Mouse (Mus musculus) hindbrain, embryonic 16.5 days (tissue): Measurements from ENCODE around the gene Slc39a1. TPM values are rescaled to one million over a fixed set of nuclear protein-coding genes. Genes with fewer than 3 reads are reported as not detected.

Source experiments
- ATAC-seq: fragments of 200-750 bp; cut with Nextera tagmentation; 2 replicates; pipeline ENCODE4 v1.8.0; 2017; ENCODE audit warnings: moderate TSS enrichment, moderate library complexity
- H3K27ac ChIP-seq: fragments of 300-500 bp; sonication (generic); 2 replicates; pipeline ENCODE4 v1.5.1; 2014; ENCODE audit warnings: low read depth, mild to moderate bottlenecking, control low read depth, low read length, moderate library complexity
- H3K27me3 ChIP-seq: fragments of 300-500 bp; sonication (generic); replicated peaks from 2 replicates; pipeline ENCODE4 v1.6.1; 2014; ENCODE audit warnings: low read length; ENCODE audit not compliant: control insufficient read depth, insufficient read depth
- H3K36me3 ChIP-seq: fragments of 300-500 bp; sonication (generic); 2 replicates; pipeline ENCODE4 v1.6.1; 2014; ENCODE audit warnings: mild to moderate bottlenecking, low read length, moderate library complexity, mixed read lengths; ENCODE audit not compliant: control insufficient read depth, insufficient read depth
- H3K4me1 ChIP-seq: fragments of 300-500 bp; sonication (generic); 2 replicates; pipeline ENCODE4 v1.6.1; 2014; ENCODE audit warnings: low read depth, low read length; ENCODE audit not compliant: control insufficient read depth, insufficient read depth
- H3K4me2 ChIP-seq: fragments of 300-500 bp; sonication (generic); 2 replicates; pipeline ENCODE4 v1.6.1; 2014; ENCODE audit warnings: mild to moderate bottlenecking, low read length, control low read depth, moderate library complexity
- H3K4me3 ChIP-seq: fragments of 300-500 bp; sonication (generic); 2 replicates; pipeline ENCODE4 v1.5.1; 2014; ENCODE audit warnings: mild to moderate bottlenecking, low read length, control low read depth, moderate library complexity
- H3K9ac ChIP-seq: fragments of 300-500 bp; sonication (generic); 2 replicates; pipeline ENCODE4 v1.6.1; 2014; ENCODE audit warnings: low read depth, mild to moderate bottlenecking, control low read depth, low read length, moderate library complexity
- H3K9me3 ChIP-seq: fragments of 300-500 bp; sonication (generic); 2 replicates; pipeline ENCODE4 v1.6.1; 2014; ENCODE audit warnings: mild to moderate bottlenecking, low read length, moderate library complexity; ENCODE audit not compliant: control insufficient read depth
- WGBS: fragments of 180-500 bp; shearing (Covaris S2); extraction: QIAGEN DNeasy Blood & Tissue Kit; methylation state at CpG from one replicate; pipeline ENCODE4 v1.1.7; 2014; 5-methylcytosine and 5-hydroxymethylcytosine counted together
- polyA plus RNA-seq: library from polyadenylated mRNA; unstranded; fragments of >200 nt; fragmentation: Nextera tagmentation; extraction: Ambion mirVana; gene quantifications from 2 replicates; pipeline ENCODE4 v1.2.1, GENCODE M21; 2015

Gene Slc39a1
- polyA plus RNA-seq, 1 experiment from 2014 or later = 40.3 TPM

- Histone ChIP-seq H3K4me1 (peaks cover 23% of the 10 kb centered on the region), H3K4me2 (peak within 1 kb of the TSS; percentile 97), H3K27me3 (no peaks in the 10 kb centered on the region), H3K27ac (peak within 1 kb of the TSS; percentile 86), H3K9ac (peak within 1 kb of the TSS; percentile 85), H3K4me3 (peak within 1 kb of the TSS; percentile 80), H3K36me3 (peaks cover 19% of the 10 kb centered on the region), H3K9me3 (no peaks in the 10 kb centered on the region)
- ATAC-seq = peak; percentile 96
- WGBS = under 1% methylated on average over 42 of the region's 42 CpGs
Measured at GRCm38 (mm10) chr3:90213377-90213866, 34.5 kb upstream of the Slc39a1 start, which contains the start of the genes Rps27 and Rab13. TSS of gene Rps27 (minus strand) at chr3:90213651. TSS of gene Rab13 (plus strand) at chr3:90213695.

GRCm38 (mm10) chr3:90213956-90214684 lies 33.9 kb upstream of the Slc39a1 start:
- peaks cover 12% of the 10 kb centered on the region; the same call in 1 of the 2 replicates for H3K36me3 ChIP-seq
- peak overlapping the region; percentile 85 for H3K9ac ChIP-seq
- peak overlapping the region; percentile 80 for H3K4me3 ChIP-seq
- H3K4me2 ChIP-seq = peak overlapping the region; percentile 69
- peak overlapping the region; percentile 86 for H3K27ac ChIP-seq
- peaks cover 23% of the 10 kb centered on the region for H3K4me1 ChIP-seq
- no peaks in the 10 kb centered on the region for H3K9me3 ChIP-seq
- peak; percentile 61 for ATAC-seq
- no peaks in the 10 kb centered on the region for H3K27me3 ChIP-seq
- 13% methylated on average over 12 of the region's 12 CpGs for WGBS

- peaks cover 3% of the 10 kb centered on the region; the same call in 1 of the 2 replicates for H3K36me3 ChIP-seq
- H3K4me1 ChIP-seq = peaks cover 29% of the 10 kb centered on the region
- H3K27me3 ChIP-seq = no peaks in the 10 kb centered on the region
- H3K9ac ChIP-seq = no peak overlapping the region
- H3K27ac ChIP-seq = no peak overlapping the region
- no peaks in the 10 kb centered on the region for H3K9me3 ChIP-seq
- no peak overlapping the region for H3K4me2 ChIP-seq
- no peak for ATAC-seq
- H3K4me3 ChIP-seq = no peak overlapping the region
- WGBS = 48% methylated on average over 1 of the region's 1 CpGs
Measured at GRCm38 (mm10) chr3:90215825-90216380, 32.1 kb upstream of the Slc39a1 start.

- 14% methylated on average over 6 of the region's 6 CpGs for WGBS
- Histone ChIP-seq H3K4me1 (peaks cover 8% of the 10 kb centered on the region), H3K9ac (peak overlapping the region; percentile 61)
Measured at GRCm38 (mm10) chr3:90220088-90220487, 27.9 kb upstream of the Slc39a1 start.

GRCm38 (mm10) chr3:90220531-90220951 lies 27.4 kb upstream of the Slc39a1 start:
- Histone ChIP-seq H3K4me2 (peak overlapping the region; percentile 80), H3K9ac (peak overlapping the region; percentile 61), H3K4me1 (peaks cover 8% of the 10 kb centered on the region), H3K9me3 (no peaks in the 10 kb centered on the region), H3K36me3 (no peaks in the 10 kb centered on the region), H3K27me3 (no peaks in the 10 kb centered on the region), H3K27ac (peak overlapping the region; percentile 63), H3K4me3 (peak overlapping the region; percentile 44)
- WGBS = under 1% methylated on average over 19 of the region's 20 CpGs
- peak; percentile 84 for ATAC-seq

More at GRCm38 (mm10) chr3:90220088-90220487, 27.9 kb upstream of the Slc39a1 start:
- Histone ChIP-seq H3K4me2 (peak overlapping the region; percentile 80), H3K36me3 (no peaks in the 10 kb centered on the region), H3K4me3 (peak overlapping the region; percentile 44), H3K27me3 (no peaks in the 10 kb centered on the region), H3K9me3 (no peaks in the 10 kb centered on the region), H3K27ac (no peak overlapping the region; the same call in 1 of the 2 replicates)
- peak; percentile 53 for ATAC-seq

DNA sequence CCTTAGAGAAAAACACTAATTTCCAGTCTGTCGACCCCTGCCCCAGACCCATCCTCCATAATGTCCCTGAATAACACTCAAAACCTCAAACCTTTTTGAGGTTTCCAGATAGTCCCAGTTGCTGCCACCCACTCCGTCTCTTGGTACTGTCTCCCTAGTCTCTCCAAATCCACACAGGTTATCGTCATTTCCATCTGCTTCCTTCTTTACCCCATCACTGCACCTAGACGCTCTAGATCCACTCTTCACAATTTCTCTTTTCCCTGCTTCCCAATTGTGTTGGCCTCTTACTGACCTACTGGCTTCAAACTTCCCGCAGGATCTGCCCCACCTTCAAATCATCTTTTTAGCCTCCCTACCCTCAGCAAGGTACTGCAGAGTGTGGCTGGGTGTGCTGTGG lies 26.8 kb upstream of the Slc39a1 start:
- H3K36me3 ChIP-seq = no peaks in the 10 kb centered on the region
- H3K4me2 ChIP-seq = peak overlapping the region; percentile 80
- no peak for ATAC-seq
- 35% methylated on average over 5 of the region's 5 CpGs for WGBS
- H3K27ac ChIP-seq = no peak overlapping the region; the same call in 1 of the 2 replicates
- peaks cover 8% of the 10 kb centered on the region for H3K4me1 ChIP-seq
- H3K9me3 ChIP-seq = no peaks in the 10 kb centered on the region
- no peaks in the 10 kb centered on the region for H3K27me3 ChIP-seq
- peak overlapping the region; percentile 61 for H3K9ac ChIP-seq
- peak overlapping the region; percentile 44 for H3K4me3 ChIP-seq

DNA sequence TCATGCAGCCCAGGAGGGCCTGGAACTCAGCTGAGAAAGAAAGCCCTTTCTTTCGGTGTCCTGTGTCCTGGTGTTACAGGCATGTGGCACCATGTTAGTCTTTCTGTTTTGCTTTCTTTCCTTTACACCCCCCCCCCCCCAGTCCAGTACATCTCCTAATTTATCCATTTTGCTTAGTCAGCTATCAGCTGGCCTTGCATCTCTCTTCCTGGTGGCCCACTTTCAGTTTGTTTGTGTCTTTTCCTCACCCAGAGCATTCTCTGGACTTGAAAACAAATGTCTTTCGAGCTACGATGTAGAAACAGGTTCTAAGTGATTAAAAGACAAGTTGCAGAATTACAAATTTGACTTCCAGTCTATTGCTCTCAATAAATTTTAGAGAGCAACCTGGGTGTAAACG lies 25.5 kb upstream of the Slc39a1 start:
- no peak overlapping the region for H3K4me3 ChIP-seq
- H3K36me3 ChIP-seq = no peaks in the 10 kb centered on the region
- WGBS = 91% methylated on average over 4 of the region's 4 CpGs
- no peak overlapping the region for H3K27ac ChIP-seq
- no peak for ATAC-seq
- no peaks in the 10 kb centered on the region for H3K27me3 ChIP-seq
- H3K4me2 ChIP-seq = no peak overlapping the region
- no peak overlapping the region for H3K9ac ChIP-seq
- H3K9me3 ChIP-seq = no peaks in the 10 kb centered on the region
- peaks cover 8% of the 10 kb centered on the region for H3K4me1 ChIP-seq

DNA sequence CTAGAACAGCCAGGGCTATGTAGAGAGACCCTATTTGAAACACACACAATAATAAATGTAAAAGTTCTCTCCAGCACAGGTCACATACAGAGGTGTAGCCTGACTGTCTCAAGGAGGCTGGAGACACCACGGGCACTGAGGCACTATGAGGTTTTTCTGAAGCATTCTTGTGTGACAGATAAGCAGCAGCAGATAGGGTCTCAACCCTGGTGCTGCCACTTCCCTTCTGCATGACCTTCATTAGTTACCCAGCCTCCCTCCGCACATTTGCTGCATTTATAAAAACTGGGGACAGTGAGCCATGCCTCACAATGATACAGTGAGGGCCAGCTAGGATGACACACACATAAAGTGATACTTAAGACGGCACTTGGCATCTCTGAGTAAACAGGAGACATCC lies 25.0 kb upstream of the Slc39a1 start:
- H3K27me3 ChIP-seq = no peaks in the 10 kb centered on the region
- H3K27ac ChIP-seq = no peak overlapping the region
- no peaks in the 10 kb centered on the region for H3K36me3 ChIP-seq
- peaks cover 8% of the 10 kb centered on the region for H3K4me1 ChIP-seq
- H3K9me3 ChIP-seq = no peaks in the 10 kb centered on the region
- H3K4me2 ChIP-seq = no peak overlapping the region
- H3K9ac ChIP-seq = no peak overlapping the region
- no peak for ATAC-seq
- WGBS = 78% methylated on average over 3 of the region's 3 CpGs
- H3K4me3 ChIP-seq = no peak overlapping the region

GRCm38 (mm10) chr3:90224331-90224730 lies 23.6 kb upstream of the Slc39a1 start:
- Histone ChIP-seq H3K4me3 (no peak overlapping the region), H3K4me2 (no peak overlapping the region), H3K36me3 (no peaks in the 10 kb centered on the region), H3K9me3 (no peaks in the 10 kb centered on the region), H3K4me1 (peaks cover 8% of the 10 kb centered on the region), H3K9ac (no peak overlapping the region), H3K27ac (no peak overlapping the region), H3K27me3 (no peaks in the 10 kb centered on the region)
- 88% methylated on average over 10 of the region's 10 CpGs for WGBS
- ATAC-seq = no peak
